8 mouse cellular contexts compared by ENCODE assay signal in genomic region chr11:62879220-62880048, GRCm38 (mm10). TPM values are rescaled to one million over a fixed set of nuclear protein-coding genes. Genes with fewer than 3 reads are reported as not detected.
DNase-seq lines count a peak whose midpoint lies in the region; ATAC-seq and TF ChIP-seq lines count a peak whose summit lies in the region.

Tvp23b (plus strand) TSS chr11:62879455.

- DNase-seq in CD4-positive helper T cell, adult 2 months (ENCODE audit: low read depth, low spot score): peak; percentile 99
- peak; percentile 94 for DNase-seq in brain, embryonic 18.5 days (ENCODE audit: low read depth, low spot score)
- DNase-seq in kidney, postnatal 0 days (ENCODE audit: low spot score): peak; percentile 99
- DNase-seq in liver, embryonic 11.5 days (ENCODE audit: low spot score): peak; percentile 99
- peak; percentile 99 for DNase-seq in naive thymus-derived CD4-positive, alpha-beta T cell, adult 2 months (ENCODE audit: low read depth)

- H3K9me3 ChIP-seq in heart, embryonic 12.5 days (replicated peaks): no peaks in the 10 kb centered on the region
- no peaks in the 10 kb centered on the region for H3K9me3 ChIP-seq in kidney, postnatal 0 days (replicated peaks; ENCODE audit: low read length)
- H3K9me3 ChIP-seq in liver, embryonic 11.5 days (ENCODE audit: control insufficient read depth, low read length): no peaks in the 10 kb centered on the region
- H3K9me3 ChIP-seq in stomach, embryonic 14.5 days (ENCODE audit: control insufficient read depth, low read depth, low read length): no peaks in the 10 kb centered on the region

- peaks cover 19% of the 10 kb centered on the region for H3K36me3 ChIP-seq in heart, embryonic 12.5 days
- H3K36me3 ChIP-seq in kidney, postnatal 0 days (ENCODE audit: insufficient read depth, low read length): 0 out of 2 replicates have a peak, but pooled peaks cover 5% of the 10 kb centered on the region
- peaks cover under 1% of the 10 kb centered on the region; the same call in 1 of the 2 replicates for H3K36me3 ChIP-seq in liver, embryonic 11.5 days (ENCODE audit: control insufficient read depth, insufficient read depth, low read length)
- H3K36me3 ChIP-seq in stomach, embryonic 14.5 days (ENCODE audit: control insufficient read depth, insufficient read depth, low read length): peaks cover 3% of the 10 kb centered on the region; the same call in 1 of the 2 replicates

- peak within 1 kb of the TSS; percentile 92 for H3K9ac ChIP-seq in heart, embryonic 12.5 days
- H3K9ac ChIP-seq in kidney, postnatal 0 days (ENCODE audit: low read depth, low read length): peak within 1 kb of the TSS; percentile 80
- H3K9ac ChIP-seq in liver, embryonic 11.5 days (ENCODE audit: low read depth, low read length): peak within 1 kb of the TSS; percentile 88
- peak within 1 kb of the TSS; percentile 71 for H3K9ac ChIP-seq in stomach, embryonic 14.5 days (replicated peaks; ENCODE audit: low read depth, low read length)

- peak within 1 kb of the TSS; percentile 82 for H3K27ac ChIP-seq in heart, embryonic 12.5 days (ENCODE audit: poor library complexity, severe bottlenecking)
- peak within 1 kb of the TSS; percentile 83 for H3K27ac ChIP-seq in kidney, postnatal 0 days
- peak within 1 kb of the TSS; percentile 34 for H3K27ac ChIP-seq in liver, embryonic 11.5 days (ENCODE audit: low read depth, low read length)
- peak within 1 kb of the TSS; percentile 85 for H3K27ac ChIP-seq in stomach, embryonic 14.5 days (ENCODE audit: low read length)

- peak; percentile 96 for ATAC-seq in erythroid progenitor cell, adult 5-6 weeks (replicated peaks; ENCODE audit: low FRiP score, poor library complexity, severe bottlenecking)
- peak; percentile 99 for ATAC-seq in heart, embryonic 12.5 days (ENCODE audit: insufficient number of reproducible peaks, low FRiP score)
- peak; percentile 97 for ATAC-seq in kidney, postnatal 0 days (replicated peaks; ENCODE audit: low FRiP score, low read depth)
- ATAC-seq in liver, embryonic 11.5 days (replicated peaks; ENCODE audit: low FRiP score): peak; percentile 96
- peak; percentile 97 for ATAC-seq in stomach, embryonic 14.5 days (ENCODE audit: insufficient number of reproducible peaks, insufficient read depth, low FRiP score, low read depth)

- no peak for TF ChIP-seq CTCF in kidney, postnatal 0 days (IDR thresholded peaks at IDR 0.05; ENCODE audit: low read depth)

- H3K27me3 ChIP-seq in heart, embryonic 12.5 days (replicated peaks): no peaks in the 10 kb centered on the region
- H3K27me3 ChIP-seq in kidney, postnatal 0 days (ENCODE audit: insufficient read depth, low read length): no peaks in the 10 kb centered on the region
- H3K27me3 ChIP-seq in liver, embryonic 11.5 days (replicated peaks; ENCODE audit: control insufficient read depth, insufficient read depth, low read length): no peaks in the 10 kb centered on the region
- H3K27me3 ChIP-seq in stomach, embryonic 14.5 days (ENCODE audit: control insufficient read depth, insufficient read depth, low read length): no peaks in the 10 kb centered on the region

- H3K4me3 ChIP-seq in heart, embryonic 12.5 days: peak within 1 kb of the TSS; percentile 82
- H3K4me3 ChIP-seq in kidney, postnatal 0 days (replicated peaks; ENCODE audit: low read depth, low read length): peak within 1 kb of the TSS; percentile 67
- H3K4me3 ChIP-seq in liver, embryonic 11.5 days (ENCODE audit: low read depth, low read length): peak within 1 kb of the TSS; percentile 69
- H3K4me3 ChIP-seq in stomach, embryonic 14.5 days (ENCODE audit: low read depth, low read length): peak within 1 kb of the TSS; percentile 88

- under 1% methylated on average over 55 of the region's 55 CpGs for WGBS in heart, embryonic 12.5 days
- 1% methylated on average over 55 of the region's 55 CpGs for WGBS in kidney, postnatal 0 days
- under 1% methylated on average over 55 of the region's 55 CpGs for WGBS in liver, embryonic 11.5 days
- WGBS in stomach, embryonic 14.5 days: 2% methylated on average over 55 of the region's 55 CpGs

- peak within 1 kb of the TSS; percentile 82 for H3K4me2 ChIP-seq in heart, embryonic 12.5 days
- H3K4me2 ChIP-seq in kidney, postnatal 0 days (ENCODE audit: low read length): peak within 1 kb of the TSS; percentile 69
- H3K4me2 ChIP-seq in liver, embryonic 11.5 days: peak within 1 kb of the TSS; percentile 80
- H3K4me2 ChIP-seq in stomach, embryonic 14.5 days (replicated peaks; ENCODE audit: low read depth, low read length): peak within 1 kb of the TSS; percentile 72

- H3K4me1 ChIP-seq in heart, embryonic 12.5 days (replicated peaks): no peaks in the 10 kb centered on the region
- H3K4me1 ChIP-seq in kidney, postnatal 0 days (replicated peaks; ENCODE audit: insufficient read depth, low read length): no peaks in the 10 kb centered on the region
- peaks cover 6% of the 10 kb centered on the region for H3K4me1 ChIP-seq in liver, embryonic 11.5 days (replicated peaks; ENCODE audit: control insufficient read depth, insufficient read depth, low read length)
- H3K4me1 ChIP-seq in stomach, embryonic 14.5 days (ENCODE audit: control insufficient read depth, insufficient read depth, low read length): no peaks in the 10 kb centered on the region

RNA-seq across cellular contexts. Expression of gene Tvp23b, which starts in this region (rescaled TPM):
- 3.2 and 8.0 TPM in 2 replicates for total RNA-seq in erythroid progenitor cell, adult 5-6 weeks (2015; ENCODE audit: low replicate concordance)
- total RNA-seq in erythroid progenitor cell, adult 5-6 weeks (2017; ENCODE audit: low replicate concordance): 2.2 and 5.9 TPM in 2 replicates
- polyA plus RNA-seq in heart, embryonic 12.5 days (2016; fragmentation: Nextera tagmentation; extraction: Ambion mirVana): 48.0 and 50.6 TPM in 2 replicates
- 83.6 and 83.7 TPM in 2 replicates for polyA plus RNA-seq in kidney, postnatal 0 days (2015; fragmentation: Nextera tagmentation; extraction: Ambion mirVana)
- polyA plus RNA-seq in liver, embryonic 11.5 days (2014; fragmentation: Nextera tagmentation; extraction: Ambion mirVana): 49.1 and 53.7 TPM in 2 replicates
- 64.9 and 69.3 TPM in 2 replicates for polyA plus RNA-seq in stomach, embryonic 14.5 days (2014; fragmentation: Nextera tagmentation; extraction: Ambion mirVana)

Comparison
In these comparisons a context has a peak if more than half of its experiments do, and no peak if none do; other contexts are left out.
1. Peak in every context shown above with its lines: DNase-seq, ATAC-seq, H3K4me3 ChIP-seq and H3K27ac ChIP-seq.
2. H3K27ac ChIP-seq: peak in every context shown above with its lines; median percentile 85 in stomach, embryonic 14.5 days; 83 in kidney, postnatal 0 days; 82 in heart, embryonic 12.5 days; 34 in liver, embryonic 11.5 days.